Mouse (Mus musculus): Measurements from ENCODE around the gene Ldlrad2.

The Ldlrad2 gene

DNA sequence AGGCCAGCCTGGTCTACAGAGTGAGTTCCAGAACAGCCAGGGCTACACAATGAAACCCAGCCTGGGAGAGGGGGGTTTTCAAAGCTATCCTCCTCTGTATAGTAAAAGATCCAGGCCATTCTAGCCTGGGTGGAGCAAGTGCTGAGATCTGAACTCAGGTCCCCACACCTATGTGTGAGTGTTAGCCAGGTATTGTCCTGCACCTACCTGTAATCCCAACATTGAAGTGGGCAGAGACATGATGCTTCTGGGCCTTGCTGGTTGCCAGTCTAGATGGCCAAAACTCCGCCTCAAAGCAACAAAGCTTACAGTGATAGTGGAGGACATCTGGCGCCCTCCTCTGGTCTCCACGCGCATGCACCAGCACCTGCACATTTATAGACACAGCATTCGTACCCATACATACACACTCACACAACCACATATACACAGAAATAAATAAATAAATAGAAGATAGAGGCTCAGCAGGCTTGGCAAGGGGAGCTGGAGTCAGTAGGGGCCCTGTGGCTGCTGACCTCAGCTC is 28.3 kb downstream of the Ldlrad2 start:
- DNase-seq (ENCODE audit: low spot score), result peak; percentile 29

DNA sequence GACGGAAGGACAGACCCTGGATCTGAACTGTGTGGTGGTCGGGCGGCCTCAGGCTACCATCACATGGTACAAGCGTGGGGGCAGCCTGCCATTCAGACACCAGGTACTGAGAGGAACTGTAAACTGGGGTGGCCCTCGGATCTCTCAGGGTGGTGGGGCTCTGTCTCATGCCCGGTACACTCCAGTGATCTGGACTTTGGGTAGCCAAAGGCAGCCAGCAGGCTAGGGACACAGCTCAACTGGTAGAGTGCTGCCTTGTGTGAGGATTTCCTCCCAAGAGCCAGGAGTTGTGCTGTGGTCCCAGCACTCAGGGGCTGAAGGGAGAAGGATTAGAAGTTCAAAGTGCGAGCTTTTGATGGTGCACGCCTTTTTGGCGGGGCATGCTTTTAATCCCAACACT is 28.8 kb downstream of the Ldlrad2 start:
- DNase-seq (ENCODE audit: low spot score), result no peak

DNA sequence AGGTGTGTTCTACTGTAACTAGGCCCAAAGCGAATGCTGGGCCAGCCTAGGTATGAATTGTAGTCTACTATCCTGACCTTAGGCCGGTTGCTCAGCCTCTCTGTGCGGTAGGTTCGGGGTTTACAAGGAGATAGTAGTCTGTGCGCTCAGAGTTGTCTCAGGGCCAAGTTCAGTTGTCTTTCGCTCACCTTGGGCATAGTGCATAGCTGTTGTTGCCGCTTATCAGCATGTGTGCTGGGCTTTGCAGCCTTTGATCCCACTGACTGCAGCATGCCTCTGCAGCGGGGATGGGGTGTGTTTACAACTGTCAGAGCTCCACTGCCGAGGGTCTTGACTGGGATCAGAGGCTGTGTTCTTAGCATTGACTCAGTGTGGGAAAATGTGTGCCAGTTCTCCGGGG is 31.4 kb downstream of the Ldlrad2 start:
- DNase-seq (ENCODE audit: low spot score), result no peak

DNA sequence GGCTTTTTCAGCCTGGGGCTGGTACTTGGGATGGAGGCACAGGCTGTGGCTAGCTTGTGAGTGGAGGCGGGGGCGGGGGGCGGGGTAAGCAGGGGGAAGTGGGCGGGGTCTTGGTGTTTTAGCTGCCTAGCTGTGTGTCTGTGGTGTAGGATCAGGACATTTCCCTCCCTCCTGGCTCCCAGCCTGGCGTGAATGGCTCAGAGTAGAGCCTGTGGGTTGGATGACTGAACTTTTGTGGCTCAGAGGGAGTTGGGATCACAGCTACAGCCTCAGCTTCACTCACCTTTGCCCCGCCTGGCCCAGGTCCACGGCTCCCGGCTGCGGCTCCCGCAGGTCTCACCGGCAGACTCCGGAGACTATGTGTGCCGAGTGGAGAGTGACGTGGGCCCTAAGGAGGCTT is 34.0 kb downstream of the Ldlrad2 start:
- DNase-seq (ENCODE audit: low spot score), result no peak

DNA sequence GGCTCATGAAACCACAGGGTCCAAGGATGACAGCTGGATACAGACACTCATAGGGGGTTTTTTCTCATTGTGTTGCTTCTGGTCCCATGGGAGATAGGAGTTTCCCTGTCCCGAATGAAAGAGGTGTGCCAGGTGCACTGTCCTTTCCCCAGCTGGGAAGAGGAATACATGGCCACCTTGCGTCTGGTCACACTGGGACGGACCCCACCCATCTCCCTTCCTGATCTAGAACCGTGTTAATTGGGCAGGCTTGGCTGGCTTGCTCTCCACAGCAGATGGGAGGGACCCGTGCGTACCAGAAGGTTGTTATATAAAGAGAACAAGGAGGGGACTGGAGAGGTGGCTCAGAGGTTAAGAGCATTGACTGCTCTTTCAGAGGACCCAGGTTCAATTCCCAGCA is 46.5 kb downstream of the Ldlrad2 start:
- DNase-seq (ENCODE audit: low spot score), result no peak

DNA sequence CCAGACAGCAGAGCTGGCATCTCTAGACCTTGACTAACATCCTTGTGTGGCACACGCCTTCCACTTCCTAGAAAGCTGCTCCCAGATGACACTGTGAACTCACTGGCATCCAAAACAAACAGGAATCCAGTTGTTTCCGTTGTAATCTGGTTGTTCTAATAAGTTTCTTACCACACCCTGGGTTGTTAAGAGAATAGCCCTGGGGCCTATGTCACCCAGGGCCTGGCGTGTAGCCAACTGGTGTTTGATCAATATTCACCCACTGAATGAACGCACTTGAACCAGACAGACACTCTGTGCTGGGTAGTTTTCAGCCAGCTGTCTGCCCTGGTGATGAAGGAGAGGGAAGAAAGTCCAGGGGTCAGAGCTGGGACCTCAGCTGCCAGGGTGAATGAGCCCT is 47.0 kb downstream of the Ldlrad2 start:
- no peak for DNase-seq (ENCODE audit: low spot score)

DNA sequence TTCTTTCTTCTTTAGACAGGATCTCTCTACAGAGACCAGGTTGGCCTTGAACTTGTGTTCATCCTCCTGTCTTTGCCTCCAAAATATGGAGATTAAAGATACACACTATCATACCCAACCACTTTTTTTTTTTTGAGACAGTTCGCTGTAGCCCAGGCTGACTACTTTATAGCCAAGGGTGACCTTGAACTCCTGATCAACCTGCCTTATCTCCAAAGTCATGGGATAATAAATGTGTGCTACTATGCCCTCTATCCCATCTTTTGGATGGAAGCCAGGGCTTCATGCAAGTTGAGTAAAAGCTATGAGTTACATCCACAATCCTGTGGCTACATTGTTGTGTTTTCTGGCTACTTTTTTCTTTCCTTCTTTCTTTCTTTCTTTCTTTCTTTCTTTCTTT is 48.9 kb downstream of the Ldlrad2 start:
- no peak for DNase-seq (ENCODE audit: low spot score)

Data from ovary, postnatal 14 days (tissue).